Mouse (Mus musculus) urinary bladder, postnatal 14 days (tissue): Measurements from ENCODE around the gene Cmtm6.

Experiments
- DNase-seq: peaks from one replicate; pipeline ENCODE4 v3.0.0; 2021; ENCODE audit warnings: low spot score

Cmtm6 gene

GRCm38 (mm10) chr9:114729911-114730805 lies 758 bp upstream of the Cmtm6 start:
- DNase-seq: no peak

GRCm38 (mm10) chr9:114731871-114732682 lies 1.2 kb downstream of the Cmtm6 start:
- no peak for DNase-seq

GRCm38 (mm10) chr9:114733238-114733637 lies 2.3 kb downstream of the Cmtm6 start:
- DNase-seq: no peak

- no peak for DNase-seq
Measured at GRCm38 (mm10) chr9:114736442-114736841, 5.5 kb downstream of the Cmtm6 start.

- DNase-seq: no peak
Measured at GRCm38 (mm10) chr9:114740336-114740735, 9.4 kb downstream of the Cmtm6 start.

GRCm38 (mm10) chr9:114742731-114743130 lies 11.8 kb downstream of the Cmtm6 start:
- no peak for DNase-seq

- no peak for DNase-seq
Measured at GRCm38 (mm10) chr9:114745163-114745562, 14.2 kb downstream of the Cmtm6 start.

- no peak for DNase-seq
Measured at GRCm38 (mm10) chr9:114745654-114746053, 14.7 kb downstream of the Cmtm6 start.

- no peak for DNase-seq
Measured at GRCm38 (mm10) chr9:114747012-114747411, 16.1 kb downstream of the Cmtm6 start.

GRCm38 (mm10) chr9:114747466-114747865 lies 16.6 kb downstream of the Cmtm6 start:
- DNase-seq: no peak

GRCm38 (mm10) chr9:114751582-114751981 lies 20.7 kb downstream of the Cmtm6 start:
- no peak for DNase-seq

- DNase-seq: no peak
Measured at GRCm38 (mm10) chr9:114752311-114752710, 21.4 kb downstream of the Cmtm6 start.

- peak; percentile 95 for DNase-seq
Measured at GRCm38 (mm10) chr9:114752863-114753484, 22.1 kb downstream of the Cmtm6 start.

GRCm38 (mm10) chr9:114758272-114758671 lies 27.4 kb downstream of the Cmtm6 start:
- DNase-seq: no peak

GRCm38 (mm10) chr9:114758801-114759200 lies 27.9 kb downstream of the Cmtm6 start:
- no peak for DNase-seq

GRCm38 (mm10) chr9:114759886-114760285 lies 29.0 kb downstream of the Cmtm6 start:
- DNase-seq: no peak

GRCm38 (mm10) chr9:114760353-114760752 lies 29.4 kb downstream of the Cmtm6 start:
- DNase-seq: no peak

- no peak for DNase-seq
Measured at GRCm38 (mm10) chr9:114761848-114762247, 30.9 kb downstream of the Cmtm6 start.

GRCm38 (mm10) chr9:114763341-114763740 lies 32.4 kb downstream of the Cmtm6 start:
- peak; percentile 13 for DNase-seq

GRCm38 (mm10) chr9:114767030-114767429 lies 36.1 kb downstream of the Cmtm6 start:
- DNase-seq: peak; percentile 28

- no peak for DNase-seq
Measured at GRCm38 (mm10) chr9:114767507-114767906, 36.6 kb downstream of the Cmtm6 start.

GRCm38 (mm10) chr9:114768066-114768465 lies 37.1 kb downstream of the Cmtm6 start:
- no peak for DNase-seq
